Mouse (Mus musculus) bone marrow macrophage, adult 2 months (primary cell): Measurements from ENCODE around the gene Rad9b.

ENCODE experiments used
- CTCF ChIP-seq: IDR thresholded peaks from 2 replicates; pipeline ENCODE4 v1.5.1; 2012; ENCODE audit warnings: low read depth, mild to moderate bottlenecking, low read length, moderate library complexity
- POLR2A ChIP-seq: IDR thresholded peaks from 2 replicates; pipeline ENCODE4 v1.6.1; 2012; ENCODE audit warnings: mild to moderate bottlenecking, low read depth, low read length, borderline replicate concordance

DNA sequence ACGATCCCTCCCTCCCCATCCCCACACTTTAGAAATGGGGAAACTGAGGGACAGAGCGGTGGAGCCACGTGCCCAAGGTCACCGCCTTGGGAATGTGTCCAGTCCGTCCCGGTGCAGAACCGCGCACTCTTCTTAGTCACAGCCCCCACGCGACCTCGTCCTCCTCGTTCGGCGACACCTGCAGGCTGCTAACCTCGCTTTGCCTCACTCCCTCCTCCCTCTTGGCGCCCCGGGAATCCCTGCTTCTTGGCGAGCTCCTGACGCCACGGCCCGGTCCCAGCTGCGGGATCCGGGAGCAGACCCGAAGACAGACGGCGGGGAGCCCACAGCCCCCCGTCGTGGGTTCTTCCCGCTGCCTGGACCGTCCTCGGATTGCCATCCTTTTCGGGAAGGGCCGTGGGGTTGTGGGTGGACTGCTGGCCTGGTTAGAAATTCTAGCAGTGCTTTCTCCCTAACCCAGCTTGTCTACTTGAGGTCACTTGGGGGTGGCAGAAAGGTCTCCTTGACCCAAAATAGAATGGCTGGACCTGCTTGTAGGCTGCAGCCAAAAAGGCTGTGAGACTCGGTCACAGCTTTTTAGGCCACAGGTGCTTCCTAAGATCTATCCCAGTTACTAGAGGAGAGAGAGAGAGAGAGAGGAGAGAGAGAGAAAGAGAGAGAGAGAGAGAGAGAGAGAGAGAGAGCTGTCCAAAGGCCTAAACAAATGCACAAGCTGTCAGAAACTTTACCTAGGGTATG, 68.8 kb downstream of the Rad9b start:
- no peak for TF ChIP-seq POLR2A
- no peak for TF ChIP-seq CTCF
